Mouse (Mus musculus) ES-Bruce4 (cell line): ENCODE measurements around the gene Fndc3a.

ENCODE experiments used
- CTCF ChIP-seq: IDR thresholded peaks from one replicate; pipeline ENCODE4 v1.8.1; 2011; ENCODE audit warnings: low read depth, low read length
- POLR2A ChIP-seq: IDR thresholded peaks from one replicate; pipeline ENCODE4 v1.8.1; 2011; ENCODE audit warnings: low read length; ENCODE audit not compliant: insufficient read depth

GRCm38 (mm10) chr14:72709710-72710340, at the start of gene Fndc3a:
- no peak for TF ChIP-seq CTCF
- TF ChIP-seq POLR2A = no peak
